Mouse (Mus musculus): ENCODE results near the gene Slc8a3. TPM values are rescaled to one million over a fixed set of nuclear protein-coding genes. Genes with fewer than 3 reads are reported as not detected.
"Not testable (repeated sequence)": the region's sequence is repeated elsewhere in the genome, so short reads cannot be mapped to it uniquely, and the experiment has no call there.

The Slc8a3 gene
- polyA plus RNA-seq (2014; fragmentation: Nextera tagmentation; extraction: Ambion mirVana): 0.46 and 0.47 TPM in 2 replicates

DNA sequence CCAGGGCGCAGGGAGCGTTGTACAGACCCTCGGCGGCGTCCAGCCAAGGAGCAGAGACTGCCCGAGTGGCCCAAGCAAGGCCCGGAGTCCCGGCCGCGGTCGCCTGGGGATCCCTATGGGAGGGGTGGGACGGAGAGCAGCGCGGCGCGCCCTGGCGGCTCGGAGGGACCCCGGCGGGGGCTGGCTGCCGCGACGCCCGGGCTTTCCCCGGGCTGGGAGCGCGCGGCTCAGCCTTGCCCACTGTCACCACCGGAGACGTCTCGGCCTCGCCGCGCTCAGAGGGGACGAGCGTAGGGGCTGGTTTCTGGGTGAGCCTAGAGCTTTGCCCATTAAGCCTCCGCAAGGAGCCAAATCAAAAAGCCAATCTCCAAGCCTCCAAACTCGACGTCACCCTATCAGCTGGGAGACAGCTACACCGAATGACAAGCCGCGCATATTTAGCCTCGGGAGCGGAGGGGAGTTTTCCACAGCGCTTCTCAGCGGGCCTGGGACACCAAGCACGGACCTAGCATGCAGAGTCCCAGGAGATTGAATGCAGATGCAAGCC lies at the start of gene Slc8a3:
TSS of gene Slc8a3 (minus strand) at position 306 of the 547 bp plus-strand sequence.
- Histone ChIP-seq H3K4me2 (ENCODE audit: low read length) (peak within 1 kb of the TSS; percentile 99), H3K4me1 (ENCODE audit: control insufficient read depth in 2 of 2, insufficient read depth in 2 of 2, low read length in 2 of 2) (no peaks in the 10 kb centered on the region; a peak in 1 of 4 replicates), H3K9ac (ENCODE audit: low read length) (peak within 1 kb of the TSS; percentile 73), H3K27me3 (ENCODE audit: control insufficient read depth, insufficient read depth, low read length) (peaks cover 38% of the 10 kb centered on the region), H3K36me3 (ENCODE audit: control insufficient read depth, insufficient read depth, low read length) (no peaks in the 10 kb centered on the region), H3K27ac (replicated peaks in 1 of 2; ENCODE audit: control insufficient read depth in 1 of 2, insufficient read depth in 1 of 2, low read depth in 2 of 2, low read length in 2 of 2) (no peak within 1 kb of the TSS), H3K9me3 (ENCODE audit: control insufficient read depth, low read length) (no peaks in the 10 kb centered on the region), H3K4me3 (ENCODE audit: control insufficient read depth in 1 of 2, insufficient read depth in 1 of 2, low read depth in 1 of 2, low read length in 2 of 2) (peak within 1 kb of the TSS; percentile 58)
- peak; percentile 54 for ATAC-seq (ENCODE audit: insufficient number of reproducible peaks, insufficient read depth, low FRiP score, low read depth)
- WGBS: under 1% methylated on average over 42 of the region's 47 CpGs

DNA sequence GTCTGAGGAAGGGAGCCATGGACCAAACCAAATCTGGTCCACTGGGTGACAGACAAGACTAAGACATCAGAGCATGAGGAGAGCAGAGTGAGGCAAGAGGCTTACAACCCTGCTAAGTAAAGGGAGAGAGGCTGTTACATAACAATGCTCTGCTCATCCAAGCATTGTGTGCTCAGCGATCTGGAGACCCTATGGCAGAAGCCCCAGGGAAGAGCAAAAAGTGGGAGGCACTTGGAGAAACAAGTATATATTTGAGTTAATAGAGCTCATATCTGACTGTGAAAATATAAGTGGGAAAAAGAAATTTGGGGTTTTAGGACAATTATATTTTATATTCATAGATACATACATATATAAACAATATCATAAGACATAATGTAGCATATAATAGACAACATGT lies 46.4 kb upstream of the Slc8a3 start, which contains the start of gene Gm4787:
TSS of gene Gm4787 (minus strand) at position 101 of the 400 bp plus-strand sequence.
- 97% methylated on average over 1 of the region's 1 CpGs for WGBS
- not testable (repeated sequence) for H3K9me3 ChIP-seq (ENCODE audit: control insufficient read depth, low read length); H3K4me3 ChIP-seq (ENCODE audit: control insufficient read depth in 1 of 2, insufficient read depth in 1 of 2, low read depth in 1 of 2, low read length in 2 of 2); H3K4me1 ChIP-seq (ENCODE audit: control insufficient read depth in 2 of 2, insufficient read depth in 2 of 2, low read length in 2 of 2); H3K9ac ChIP-seq (ENCODE audit: low read length); H3K36me3 ChIP-seq (ENCODE audit: control insufficient read depth, insufficient read depth, low read length); ATAC-seq (ENCODE audit: insufficient number of reproducible peaks, insufficient read depth, low FRiP score, low read depth); H3K27ac ChIP-seq (replicated peaks in 1 of 2; ENCODE audit: control insufficient read depth in 1 of 2, insufficient read depth in 1 of 2, low read depth in 2 of 2, low read length in 2 of 2); H3K27me3 ChIP-seq (ENCODE audit: control insufficient read depth, insufficient read depth, low read length); H3K4me2 ChIP-seq (ENCODE audit: low read length)

DNA sequence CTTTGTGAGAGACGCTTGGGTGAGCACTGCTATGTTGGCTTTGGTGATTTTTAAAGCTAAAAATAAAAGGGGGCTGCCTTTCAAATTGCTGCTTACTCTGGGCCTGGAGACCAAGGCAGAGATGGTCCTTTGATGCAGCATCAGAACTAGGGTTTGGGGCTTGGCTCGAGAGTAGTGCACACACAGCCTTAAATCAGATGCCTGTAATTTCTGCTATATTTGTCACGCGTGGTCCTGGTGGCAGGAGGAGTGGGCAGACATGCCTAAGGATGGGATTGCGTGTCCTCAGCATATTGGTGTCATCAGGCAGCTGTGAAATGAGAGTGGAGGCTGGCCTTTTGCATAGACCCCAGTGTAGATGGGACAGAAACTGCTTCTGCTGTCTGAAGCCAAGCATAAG lies 861 bp upstream of the Slc8a3 start:
- ATAC-seq (ENCODE audit: insufficient number of reproducible peaks, insufficient read depth, low FRiP score, low read depth): no peak
- Histone ChIP-seq H3K9me3 (ENCODE audit: control insufficient read depth, low read length) (no peaks in the 10 kb centered on the region), H3K36me3 (ENCODE audit: control insufficient read depth, insufficient read depth, low read length) (no peaks in the 10 kb centered on the region), H3K27me3 (ENCODE audit: control insufficient read depth, insufficient read depth, low read length) (peaks cover 38% of the 10 kb centered on the region), H3K4me2 (ENCODE audit: low read length) (peak overlapping the region; percentile 99; the same call in 1 of the 2 replicates), H3K4me3 (ENCODE audit: control insufficient read depth in 1 of 2, insufficient read depth in 1 of 2, low read depth in 1 of 2, low read length in 2 of 2) (no peak overlapping the region), H3K27ac (replicated peaks in 1 of 2; ENCODE audit: control insufficient read depth in 1 of 2, insufficient read depth in 1 of 2, low read depth in 2 of 2, low read length in 2 of 2) (no peak overlapping the region), H3K9ac (ENCODE audit: low read length) (no peak overlapping the region), H3K4me1 (ENCODE audit: control insufficient read depth in 2 of 2, insufficient read depth in 2 of 2, low read length in 2 of 2) (no peaks in the 10 kb centered on the region; a peak in 1 of 4 replicates)
- 66% methylated on average over 5 of the region's 5 CpGs for WGBS

DNA sequence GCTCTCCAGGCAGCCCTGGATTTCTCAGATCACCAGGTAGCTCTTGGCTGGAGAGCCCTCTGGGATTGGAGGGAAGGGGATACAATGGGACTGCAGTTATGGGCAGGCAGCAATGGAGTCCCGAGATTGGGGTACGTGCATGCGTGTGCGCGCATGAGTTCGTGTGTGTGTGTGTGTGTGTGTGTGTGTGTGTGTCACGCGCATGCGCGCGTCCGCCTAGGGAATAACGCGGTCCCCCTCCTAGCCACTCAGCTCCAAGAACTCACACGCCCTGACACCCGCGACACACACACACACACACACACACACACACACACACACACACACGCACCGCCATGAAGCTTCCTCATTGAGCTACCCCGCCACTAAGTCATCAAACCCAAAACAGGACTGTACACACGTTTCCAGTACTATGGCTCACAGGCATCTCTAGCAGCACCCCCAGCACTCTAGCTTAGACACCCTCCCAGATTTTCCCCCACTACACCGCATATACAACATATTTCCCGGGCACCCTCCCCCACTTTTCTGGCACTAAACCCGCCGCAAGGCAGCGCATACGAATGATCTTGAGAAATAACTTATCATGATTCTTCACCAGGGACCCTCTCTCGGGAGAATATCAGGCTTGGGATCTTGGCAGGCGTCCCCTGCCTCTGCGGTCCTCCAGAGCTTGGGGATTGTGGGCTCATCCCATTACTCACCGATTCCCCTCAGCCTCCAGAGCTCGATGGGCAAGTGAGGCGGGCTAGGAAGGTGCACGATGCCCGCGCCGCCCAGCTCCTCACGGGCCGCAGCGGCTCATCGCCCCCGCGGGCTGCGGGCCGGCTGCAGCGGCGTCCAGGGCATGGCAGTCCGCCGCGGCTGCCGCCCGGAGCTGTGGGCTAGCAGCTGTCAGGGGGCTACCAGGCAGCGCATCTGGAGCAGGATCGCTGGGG lies 774 bp downstream of the Slc8a3 start:
- 1% methylated on average over 46 of the region's 54 CpGs for WGBS
- no peaks in the 10 kb centered on the region; a peak in 1 of 4 replicates for H3K4me1 ChIP-seq (ENCODE audit: control insufficient read depth in 2 of 2, insufficient read depth in 2 of 2, low read length in 2 of 2)
- no peaks in the 10 kb centered on the region for H3K9me3 ChIP-seq (ENCODE audit: control insufficient read depth, low read length)
- peak overlapping the region; percentile 73 for H3K9ac ChIP-seq (ENCODE audit: low read length)
- ATAC-seq (ENCODE audit: insufficient number of reproducible peaks, insufficient read depth, low FRiP score, low read depth): no peak
- no peaks in the 10 kb centered on the region for H3K36me3 ChIP-seq (ENCODE audit: control insufficient read depth, insufficient read depth, low read length)
- H3K4me3 ChIP-seq (ENCODE audit: control insufficient read depth in 1 of 2, insufficient read depth in 1 of 2, low read depth in 1 of 2, low read length in 2 of 2): peak overlapping the region; percentile 58
- peaks cover 38% of the 10 kb centered on the region for H3K27me3 ChIP-seq (ENCODE audit: control insufficient read depth, insufficient read depth, low read length)
- H3K27ac ChIP-seq (replicated peaks in 1 of 2; ENCODE audit: control insufficient read depth in 1 of 2, insufficient read depth in 1 of 2, low read depth in 2 of 2, low read length in 2 of 2): no peak overlapping the region
- peak overlapping the region; percentile 99 for H3K4me2 ChIP-seq (ENCODE audit: low read length)

DNA sequence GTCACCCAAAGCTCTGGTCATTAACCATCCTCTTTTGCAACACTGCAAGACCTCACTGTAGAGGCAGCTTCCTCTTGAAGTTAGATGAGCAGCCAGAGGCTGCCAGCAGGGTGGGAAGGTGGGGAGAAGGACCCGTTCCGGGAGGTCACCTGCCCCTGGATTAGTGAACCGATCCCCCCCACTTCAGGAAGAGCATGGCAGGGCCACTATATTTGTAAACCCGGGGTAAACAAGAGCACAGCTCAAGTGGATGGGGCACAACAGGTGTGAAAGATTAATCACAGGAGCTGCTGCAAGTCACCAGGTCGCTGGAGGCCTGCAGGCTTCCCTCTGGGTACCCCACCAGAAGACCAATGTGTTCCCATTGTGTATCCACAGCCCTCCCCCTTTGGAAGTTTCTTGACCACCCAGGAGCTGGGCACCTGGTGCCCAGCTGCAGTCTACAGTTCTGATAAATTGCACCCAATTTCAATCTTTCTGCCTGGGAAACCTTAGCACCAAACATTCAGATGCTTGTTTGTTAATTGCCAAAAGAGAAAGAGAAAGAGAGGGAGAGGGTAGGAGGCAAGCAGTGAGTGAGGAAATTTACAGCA lies 1.8 kb downstream of the Slc8a3 start:
- Histone ChIP-seq H3K36me3 (ENCODE audit: control insufficient read depth, insufficient read depth, low read length) (no peaks in the 10 kb centered on the region), H3K4me2 (ENCODE audit: low read length) (no peak overlapping the region), H3K9ac (ENCODE audit: low read length) (no peak overlapping the region), H3K4me1 (ENCODE audit: control insufficient read depth in 2 of 2, insufficient read depth in 2 of 2, low read length in 2 of 2) (no peaks in the 10 kb centered on the region; a peak in 1 of 4 replicates), H3K27ac (replicated peaks in 1 of 2; ENCODE audit: control insufficient read depth in 1 of 2, insufficient read depth in 1 of 2, low read depth in 2 of 2, low read length in 2 of 2) (no peak overlapping the region), H3K27me3 (ENCODE audit: control insufficient read depth, insufficient read depth, low read length) (peaks cover 38% of the 10 kb centered on the region), H3K4me3 (ENCODE audit: control insufficient read depth in 1 of 2, insufficient read depth in 1 of 2, low read depth in 1 of 2, low read length in 2 of 2) (no peak overlapping the region), H3K9me3 (ENCODE audit: control insufficient read depth, low read length) (no peaks in the 10 kb centered on the region)
- 44% methylated on average over 5 of the region's 5 CpGs for WGBS
- ATAC-seq (ENCODE audit: insufficient number of reproducible peaks, insufficient read depth, low FRiP score, low read depth): no peak

DNA sequence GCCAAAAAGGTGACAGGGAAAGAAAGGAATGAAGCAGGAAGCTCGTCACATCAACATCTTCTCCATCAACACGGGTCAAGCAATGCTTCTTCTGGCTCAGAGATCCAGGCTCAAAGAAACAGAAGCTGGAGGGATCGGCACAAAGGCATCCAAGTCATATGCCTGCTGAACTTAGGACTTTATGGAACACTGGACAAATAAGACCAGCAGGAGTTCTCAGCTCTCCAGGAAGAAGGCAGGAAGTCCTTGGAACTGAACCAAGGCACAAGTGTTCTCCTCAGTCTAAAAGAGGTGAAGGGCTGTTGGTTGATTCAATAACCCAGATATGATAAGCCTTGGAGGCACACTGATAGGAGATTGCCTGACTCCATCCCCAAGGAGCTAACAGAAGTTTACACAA lies 8.0 kb downstream of the Slc8a3 start:
- Histone ChIP-seq H3K4me1 (ENCODE audit: control insufficient read depth in 2 of 2, insufficient read depth in 2 of 2, low read length in 2 of 2) (peaks cover 7 to 8% of the 10 kb centered on the region in 2 experiments; a peak in 2 of 4 replicates), H3K9me3 (ENCODE audit: control insufficient read depth, low read length) (no peaks in the 10 kb centered on the region), H3K27me3 (ENCODE audit: control insufficient read depth, insufficient read depth, low read length) (no peaks in the 10 kb centered on the region; the same call in 1 of the 2 replicates), H3K36me3 (ENCODE audit: control insufficient read depth, insufficient read depth, low read length) (no peaks in the 10 kb centered on the region), H3K4me2 (ENCODE audit: low read length) (no peak overlapping the region), H3K9ac (ENCODE audit: low read length) (no peak overlapping the region), H3K27ac (replicated peaks in 1 of 2; ENCODE audit: control insufficient read depth in 1 of 2, insufficient read depth in 1 of 2, low read depth in 2 of 2, low read length in 2 of 2) (no peak overlapping the region), H3K4me3 (ENCODE audit: control insufficient read depth in 1 of 2, insufficient read depth in 1 of 2, low read depth in 1 of 2, low read length in 2 of 2) (no peak overlapping the region)
- ATAC-seq (ENCODE audit: insufficient number of reproducible peaks, insufficient read depth, low FRiP score, low read depth): no peak
- 80% methylated on average over 3 of the region's 3 CpGs for WGBS

DNA sequence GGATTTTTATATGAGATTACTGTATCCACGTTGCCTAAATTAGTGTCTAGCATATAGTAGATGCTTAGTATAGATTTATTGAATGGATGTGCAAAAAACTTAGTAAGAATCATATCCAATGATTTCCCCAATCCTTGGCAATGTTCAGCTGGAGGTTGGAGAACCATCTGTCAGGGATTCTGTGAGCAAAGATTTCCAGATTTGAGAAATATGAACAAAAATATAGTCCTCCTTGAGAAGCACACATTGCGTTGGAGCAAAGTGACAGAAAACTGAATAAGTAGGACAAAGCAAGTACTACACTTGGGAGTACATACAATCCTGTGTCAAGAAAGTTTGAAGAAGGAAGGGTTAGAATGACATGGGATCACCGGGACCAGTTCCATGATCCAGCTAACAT lies 8.9 kb downstream of the Slc8a3 start:
- ATAC-seq (ENCODE audit: insufficient number of reproducible peaks, insufficient read depth, low FRiP score, low read depth): no peak
- H3K4me1 ChIP-seq (ENCODE audit: control insufficient read depth in 2 of 2, insufficient read depth in 2 of 2, low read length in 2 of 2): peaks cover 7 to 8% of the 10 kb centered on the region in 2 experiments; a peak in 2 of 4 replicates
- 87% methylated on average over 3 of the region's 3 CpGs for WGBS
- no peaks in the 10 kb centered on the region for H3K36me3 ChIP-seq (ENCODE audit: control insufficient read depth, insufficient read depth, low read length)
- no peak overlapping the region for H3K27ac ChIP-seq (replicated peaks in 1 of 2; ENCODE audit: control insufficient read depth in 1 of 2, insufficient read depth in 1 of 2, low read depth in 2 of 2, low read length in 2 of 2)
- H3K4me3 ChIP-seq (ENCODE audit: control insufficient read depth in 1 of 2, insufficient read depth in 1 of 2, low read depth in 1 of 2, low read length in 2 of 2): no peak overlapping the region
- no peak overlapping the region for H3K9ac ChIP-seq (ENCODE audit: low read length)
- no peaks in the 10 kb centered on the region for H3K9me3 ChIP-seq (ENCODE audit: control insufficient read depth, low read length)
- H3K4me2 ChIP-seq (ENCODE audit: low read length): no peak overlapping the region
- no peaks in the 10 kb centered on the region; the same call in 1 of the 2 replicates for H3K27me3 ChIP-seq (ENCODE audit: control insufficient read depth, insufficient read depth, low read length)

Data from heart, embryonic 14.5 days (tissue).